Mouse (Mus musculus) kidney, adult 2 months (tissue): ENCODE results near the gene Gm45713.

Experiments
- CTCF ChIP-seq: fragments of 200-500 bp; conservative IDR thresholded peaks from 2 replicates; pipeline ENCODE4 v1.5.1; 2011; ENCODE audit warnings: low read depth, mild to moderate bottlenecking, control low read depth, low read length, moderate library complexity, mixed read lengths; ENCODE audit not compliant: insufficient read depth, insufficient read length
- POLR2A ChIP-seq: fragments of 200-500 bp; IDR thresholded peaks from one replicate; pipeline ENCODE4 v1.6.1; 2011; ENCODE audit warnings: low read depth, low read length, control low read depth

GRCm38 (mm10) chr7:45162551-45162950 is 26.5 kb upstream of the Gm45713 start:
- TF ChIP-seq POLR2A (no peak), CTCF (no peak)
